Mouse (Mus musculus): ENCODE measurements around the gene Rec114. TPM values are rescaled to one million over a fixed set of nuclear protein-coding genes. Genes with fewer than 3 reads are reported as not detected.

Gene Rec114
- 1.8 and 5.0 TPM in 2 replicates for polyA plus RNA-seq (2012; rRNA removed)

DNA sequence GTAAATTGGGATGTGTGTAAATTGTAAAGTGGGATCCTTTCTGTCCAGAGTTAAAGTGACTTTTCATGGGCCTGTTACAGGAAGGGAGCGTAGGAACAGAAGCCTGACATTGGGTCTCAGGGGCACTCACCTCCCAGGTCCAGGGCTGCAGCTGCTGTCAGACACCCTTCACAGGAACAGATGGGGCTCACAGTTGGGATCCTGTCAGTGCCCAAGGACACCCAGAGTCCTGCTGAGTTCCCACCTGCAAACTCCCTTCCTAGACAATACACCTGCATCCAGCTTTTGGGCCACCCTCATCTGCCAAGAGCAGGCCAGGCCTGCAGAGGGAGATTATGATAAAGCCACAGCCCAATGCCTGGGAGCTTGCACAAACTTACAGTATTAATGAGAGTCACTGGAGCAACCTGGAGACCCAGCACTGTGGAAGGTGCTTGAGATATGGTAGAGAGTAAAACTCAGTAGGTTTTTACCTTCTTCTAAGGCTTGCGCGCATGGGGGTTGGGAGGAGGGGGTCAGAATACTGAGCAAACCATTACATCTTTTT lies at the start of gene Rec114:
Rec114 (minus strand) TSS at position 263 of the 547 bp plus-strand sequence.
- H3K4me3 ChIP-seq (ENCODE audit: extremely low read depth, insufficient read depth, insufficient read length) = no peak within 1 kb of the TSS
- TF ChIP-seq POLR2A (IDR thresholded peaks at IDR 0.05; ENCODE audit: low read depth, low read length) = no peak
- TF ChIP-seq CTCF (IDR thresholded peaks at IDR 0.05; ENCODE audit: extremely low read depth, insufficient read depth, insufficient read length, insufficient replicate concordance) = no peak
- H3K27me3 ChIP-seq (ENCODE audit: control insufficient read depth, insufficient read depth, low read length) = no peaks in the 10 kb centered on the region
- no peaks in the 10 kb centered on the region for H3K4me1 ChIP-seq (ENCODE audit: control insufficient read depth, insufficient read depth, insufficient read length)
- 95% methylated on average over 3 of the region's 3 CpGs for WGBS
- H3K27ac ChIP-seq (ENCODE audit: insufficient read depth, low read length) = no peak within 1 kb of the TSS
- no peak for DNase-seq (ENCODE audit: low read depth in 1 of 2, low spot score in 2 of 2)
- H3K36me3 ChIP-seq (ENCODE audit: control insufficient read depth, insufficient read depth, low read length) = no peaks in the 10 kb centered on the region

DNA sequence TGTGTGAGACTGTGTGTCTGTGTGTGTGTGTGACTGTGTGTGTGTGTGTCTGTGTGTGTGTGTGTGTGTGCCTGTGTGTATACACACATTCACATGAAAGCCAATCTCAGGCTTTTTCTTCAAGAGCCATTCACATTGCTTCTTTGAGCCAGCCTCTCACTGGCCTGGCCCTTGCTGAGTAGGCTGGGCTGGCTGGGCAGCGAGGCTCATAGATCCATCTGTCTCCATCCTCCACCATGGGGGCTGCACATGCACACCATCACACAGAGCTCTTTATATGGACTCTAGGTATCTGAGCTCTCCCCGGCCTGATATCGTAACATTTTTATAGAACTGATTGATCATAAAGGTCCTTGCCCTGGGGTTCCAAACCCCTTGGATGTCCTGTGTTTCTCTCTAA lies 45.7 kb upstream of the Rec114 start:
- Histone ChIP-seq H3K4me3 (ENCODE audit: extremely low read depth, insufficient read depth, insufficient read length) (no peak overlapping the region), H3K27ac (ENCODE audit: insufficient read depth, low read length) (no peak overlapping the region), H3K36me3 (ENCODE audit: control insufficient read depth, insufficient read depth, low read length) (no peaks in the 10 kb centered on the region), H3K27me3 (ENCODE audit: control insufficient read depth, insufficient read depth, low read length) (no peaks in the 10 kb centered on the region), H3K4me1 (ENCODE audit: control insufficient read depth, insufficient read depth, insufficient read length) (no peaks in the 10 kb centered on the region)
- no peak for DNase-seq (ENCODE audit: low read depth in 1 of 2, low spot score in 2 of 2)
- TF ChIP-seq POLR2A (IDR thresholded peaks at IDR 0.05; ENCODE audit: low read depth, low read length) = no peak
- no peak for TF ChIP-seq CTCF (IDR thresholded peaks at IDR 0.05; ENCODE audit: extremely low read depth, insufficient read depth, insufficient read length, insufficient replicate concordance)
- WGBS = 97% methylated on average over 3 of the region's 3 CpGs

DNA sequence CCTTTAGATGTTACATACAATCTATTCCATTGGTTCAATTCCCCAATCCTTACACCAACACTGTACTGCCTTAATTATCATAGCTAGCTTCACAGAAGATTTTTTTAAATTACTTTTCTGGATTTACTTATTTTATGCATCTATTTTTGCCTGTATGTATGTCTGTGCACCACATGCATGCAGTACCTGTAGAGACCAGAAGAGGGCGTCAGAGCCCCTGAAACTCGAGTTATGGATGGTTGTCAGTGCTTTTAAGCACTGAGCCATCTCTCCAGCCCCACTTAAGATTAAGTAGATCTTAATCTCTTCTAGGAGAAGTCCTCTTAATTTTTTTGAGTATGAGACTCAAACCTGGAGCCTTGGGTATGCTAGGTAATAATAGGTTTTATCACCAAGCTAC lies 31.6 kb upstream of the Rec114 start:
- no peak overlapping the region for H3K27ac ChIP-seq (ENCODE audit: insufficient read depth, low read length)
- WGBS = 21% methylated on average over 2 of the region's 2 CpGs
- TF ChIP-seq POLR2A (IDR thresholded peaks at IDR 0.05; ENCODE audit: low read depth, low read length) (no peak), CTCF (IDR thresholded peaks at IDR 0.05; ENCODE audit: extremely low read depth, insufficient read depth, insufficient read length, insufficient replicate concordance) (no peak)
- no peak overlapping the region for H3K4me3 ChIP-seq (ENCODE audit: extremely low read depth, insufficient read depth, insufficient read length)
- DNase-seq (ENCODE audit: low read depth in 1 of 2, low spot score in 2 of 2) = no peak
- H3K4me1 ChIP-seq (ENCODE audit: control insufficient read depth, insufficient read depth, insufficient read length) = no peaks in the 10 kb centered on the region
- H3K27me3 ChIP-seq (ENCODE audit: control insufficient read depth, insufficient read depth, low read length) = no peaks in the 10 kb centered on the region
- no peaks in the 10 kb centered on the region for H3K36me3 ChIP-seq (ENCODE audit: control insufficient read depth, insufficient read depth, low read length)

DNA sequence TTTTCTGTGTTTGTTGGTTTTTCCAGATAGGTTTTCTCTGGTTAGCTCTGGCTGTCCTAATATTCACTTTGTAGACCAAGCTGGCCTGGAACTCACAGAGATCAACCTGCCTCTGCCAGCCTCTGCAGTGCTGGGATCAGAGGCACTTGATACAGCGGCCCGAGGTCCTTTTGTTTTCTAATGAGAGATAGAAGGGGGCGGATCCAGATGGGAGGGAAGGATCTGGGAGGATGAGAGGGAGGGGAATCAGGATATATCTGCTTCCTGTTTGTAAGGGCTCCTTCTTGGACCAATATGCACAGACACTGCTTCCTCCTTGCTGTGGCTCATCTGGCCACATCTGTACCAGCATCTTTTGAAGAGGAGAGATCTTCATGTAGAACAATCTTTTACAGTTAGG lies 31.0 kb upstream of the Rec114 start:
- 63% methylated on average over 3 of the region's 3 CpGs for WGBS
- H3K27ac ChIP-seq (ENCODE audit: insufficient read depth, low read length) = no peak overlapping the region
- no peak for TF ChIP-seq CTCF (IDR thresholded peaks at IDR 0.05; ENCODE audit: extremely low read depth, insufficient read depth, insufficient read length, insufficient replicate concordance)
- TF ChIP-seq POLR2A (IDR thresholded peaks at IDR 0.05; ENCODE audit: low read depth, low read length) = no peak
- H3K4me1 ChIP-seq (ENCODE audit: control insufficient read depth, insufficient read depth, insufficient read length) = no peaks in the 10 kb centered on the region
- no peaks in the 10 kb centered on the region for H3K36me3 ChIP-seq (ENCODE audit: control insufficient read depth, insufficient read depth, low read length)
- no peak for DNase-seq (ENCODE audit: low read depth in 1 of 2, low spot score in 2 of 2)
- H3K27me3 ChIP-seq (ENCODE audit: control insufficient read depth, insufficient read depth, low read length) = no peaks in the 10 kb centered on the region
- no peak overlapping the region for H3K4me3 ChIP-seq (ENCODE audit: extremely low read depth, insufficient read depth, insufficient read length)

DNA sequence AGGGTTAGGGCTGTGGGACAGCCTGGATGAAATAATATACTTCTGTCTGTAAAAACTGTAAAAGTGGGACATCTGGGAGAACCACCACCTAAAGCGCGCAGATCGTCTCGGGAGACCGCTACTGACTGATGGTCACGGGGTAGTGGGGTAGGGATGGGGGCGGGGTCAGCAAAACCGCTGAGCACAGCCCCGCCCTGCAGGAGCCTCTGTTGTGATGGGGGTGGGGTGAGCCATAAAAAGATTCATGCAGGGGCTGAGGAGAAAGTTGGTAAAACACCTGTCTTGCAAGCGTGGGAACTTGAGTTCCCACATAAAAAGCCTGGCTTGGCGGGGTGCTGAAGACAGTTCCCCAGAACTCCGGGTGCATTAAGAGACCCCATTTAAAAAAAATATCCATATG lies 26.2 kb upstream of the Rec114 start:
- 58% methylated on average over 12 of the region's 12 CpGs for WGBS
- Histone ChIP-seq H3K4me3 (ENCODE audit: extremely low read depth, insufficient read depth, insufficient read length) (no peak overlapping the region), H3K36me3 (ENCODE audit: control insufficient read depth, insufficient read depth, low read length) (no peaks in the 10 kb centered on the region), H3K27me3 (ENCODE audit: control insufficient read depth, insufficient read depth, low read length) (no peaks in the 10 kb centered on the region), H3K27ac (ENCODE audit: insufficient read depth, low read length) (no peak overlapping the region), H3K4me1 (ENCODE audit: control insufficient read depth, insufficient read depth, insufficient read length) (no peaks in the 10 kb centered on the region)
- no peak for TF ChIP-seq POLR2A (IDR thresholded peaks at IDR 0.05; ENCODE audit: low read depth, low read length)
- DNase-seq (ENCODE audit: low read depth in 1 of 2, low spot score in 2 of 2) = no peak

DNA sequence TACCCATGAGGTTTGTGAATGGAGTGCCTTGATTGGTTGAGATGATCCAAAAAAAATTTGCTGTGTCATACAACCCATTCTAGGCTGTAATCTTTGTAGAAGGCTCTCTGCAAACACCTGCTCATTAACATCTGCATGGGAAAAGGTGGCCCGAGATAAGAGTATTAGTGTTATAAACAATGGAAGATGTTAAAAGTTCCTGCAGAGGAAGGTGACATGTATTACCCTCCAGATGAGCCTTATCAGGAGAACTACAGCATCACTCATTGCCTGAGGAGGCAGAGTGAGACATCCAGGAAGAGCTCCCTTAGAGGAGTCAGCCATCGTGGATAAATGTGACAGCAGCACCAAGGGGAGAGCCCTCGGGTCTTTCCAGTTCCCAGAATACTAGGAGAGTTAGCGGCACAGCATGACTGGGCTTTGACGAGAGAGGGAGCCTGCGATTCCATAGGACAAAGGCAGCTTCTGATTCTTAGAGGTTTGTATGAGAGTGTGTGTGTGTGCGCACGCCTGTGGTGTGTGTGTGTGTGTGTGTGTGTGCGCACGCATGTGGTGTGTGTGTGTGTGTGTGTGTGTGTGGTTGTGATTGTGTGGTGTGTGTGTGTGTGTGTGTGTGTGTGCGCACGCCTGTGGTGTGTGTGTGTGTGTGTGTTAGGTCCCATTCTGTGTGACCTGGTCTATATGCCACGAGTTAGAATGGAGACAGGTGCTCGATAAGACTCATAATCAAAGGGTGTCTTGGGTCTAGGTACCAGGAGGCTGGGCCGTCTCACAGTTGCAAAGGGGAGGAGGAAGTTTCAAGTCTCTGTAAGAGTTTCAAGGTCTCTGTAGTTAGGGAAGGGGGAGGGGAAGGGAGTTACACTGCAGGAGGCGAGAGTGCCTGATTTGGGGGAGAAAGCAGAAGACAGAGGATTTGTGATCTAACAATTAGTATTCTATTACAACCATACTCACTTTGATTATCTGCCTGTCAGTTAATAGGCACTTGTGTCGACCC lies 23.5 kb upstream of the Rec114 start:
- TF ChIP-seq POLR2A (IDR thresholded peaks at IDR 0.05; ENCODE audit: low read depth, low read length) = no peak
- no peak for TF ChIP-seq CTCF (IDR thresholded peaks at IDR 0.05; ENCODE audit: extremely low read depth, insufficient read depth, insufficient read length, insufficient replicate concordance)
- Histone ChIP-seq H3K4me3 (ENCODE audit: extremely low read depth, insufficient read depth, insufficient read length) (no peak overlapping the region), H3K27me3 (ENCODE audit: control insufficient read depth, insufficient read depth, low read length) (no peaks in the 10 kb centered on the region), H3K27ac (ENCODE audit: insufficient read depth, low read length) (no peak overlapping the region), H3K4me1 (ENCODE audit: control insufficient read depth, insufficient read depth, insufficient read length) (no peaks in the 10 kb centered on the region), H3K36me3 (ENCODE audit: control insufficient read depth, insufficient read depth, low read length) (no peaks in the 10 kb centered on the region)
- DNase-seq (ENCODE audit: low read depth in 1 of 2, low spot score in 2 of 2) = no peak
- WGBS = 71% methylated on average over 17 of the region's 17 CpGs

DNA sequence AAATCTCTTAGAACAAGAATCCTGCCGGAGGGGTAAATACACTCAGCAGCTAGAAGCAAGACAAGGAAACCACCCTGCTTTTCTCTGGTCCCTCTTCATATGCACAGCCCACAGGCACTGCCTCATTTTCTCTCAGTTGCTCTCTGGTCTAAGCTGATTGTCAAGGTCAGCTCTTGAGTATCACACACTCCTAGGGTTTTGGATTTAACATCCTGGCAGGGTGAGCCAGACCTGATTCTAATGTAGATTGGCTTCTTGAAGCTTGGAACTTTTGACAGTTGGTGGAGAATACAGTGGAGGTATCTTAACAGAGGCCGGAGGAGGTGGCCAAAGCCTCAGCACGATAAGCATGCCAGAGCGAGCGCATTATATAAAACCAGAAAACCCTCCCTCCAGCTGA lies 20.6 kb upstream of the Rec114 start:
- Histone ChIP-seq H3K27me3 (ENCODE audit: control insufficient read depth, insufficient read depth, low read length) (no peaks in the 10 kb centered on the region), H3K27ac (ENCODE audit: insufficient read depth, low read length) (no peak overlapping the region), H3K4me1 (ENCODE audit: control insufficient read depth, insufficient read depth, insufficient read length) (no peaks in the 10 kb centered on the region), H3K36me3 (ENCODE audit: control insufficient read depth, insufficient read depth, low read length) (no peaks in the 10 kb centered on the region), H3K4me3 (ENCODE audit: extremely low read depth, insufficient read depth, insufficient read length) (no peak overlapping the region)
- DNase-seq (ENCODE audit: low read depth in 1 of 2, low spot score in 2 of 2) = no peak
- no peak for TF ChIP-seq CTCF (IDR thresholded peaks at IDR 0.05; ENCODE audit: extremely low read depth, insufficient read depth, insufficient read length, insufficient replicate concordance)
- no peak for TF ChIP-seq POLR2A (IDR thresholded peaks at IDR 0.05; ENCODE audit: low read depth, low read length)
- 92% methylated on average over 5 of the region's 5 CpGs for WGBS
